Mouse (Mus musculus): ENCODE results near the gene Slc25a39. TPM values are rescaled to one million over a fixed set of nuclear protein-coding genes. Genes with fewer than 3 reads are reported as not detected.

Slc25a39 gene
- total and polyA plus RNA-seq, 3 experiments, result 108 to 226 (median 199) TPM

DNA sequence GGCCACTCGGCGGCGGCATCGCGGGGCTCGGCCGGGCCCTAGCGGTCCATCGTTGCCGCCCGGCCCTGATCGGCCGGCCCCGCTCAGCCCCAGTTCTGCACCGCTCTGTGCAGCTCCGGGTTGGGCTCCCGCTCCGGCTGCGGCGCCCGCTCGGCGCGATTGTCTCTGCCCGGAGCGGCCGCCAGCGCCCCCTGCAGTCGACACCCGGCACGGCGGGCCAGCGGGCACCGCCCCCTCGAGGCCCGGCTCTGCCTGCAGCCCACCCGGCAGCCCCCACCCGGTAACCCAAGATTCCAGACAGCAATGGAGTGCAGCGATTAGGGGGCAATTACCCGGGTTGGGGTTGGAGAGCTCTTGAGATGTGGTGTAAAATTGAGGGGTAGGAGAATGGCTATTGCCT, 39.8 kb upstream of the Slc25a39 start, which contains the start of gene Fam171a2:
Fam171a2 (minus strand) TSS at position 186 of the 400 bp plus-strand sequence.
- Histone ChIP-seq H3K36me3 (replicated peaks in 1 of 2; ENCODE audit: control insufficient read depth in 1 of 2, insufficient read depth in 1 of 2, low read length in 1 of 2) (no peaks in the 10 kb centered on the region), H3K27ac (ENCODE audit: insufficient read depth, low read depth) (no peak within 1 kb of the TSS), H3K9ac (ENCODE audit: insufficient read depth, low read depth) (no peak within 1 kb of the TSS), H3K4me2 (ENCODE audit: insufficient read depth, low read depth, poor library complexity, severe bottlenecking) (no peak within 1 kb of the TSS), H3K4me3 (replicated peaks in 1 of 3; ENCODE audit: low read depth in 2 of 3, low read length in 2 of 3, poor library complexity in 1 of 3) (no peak within 1 kb of the TSS), H3K9me3 (replicated peaks; ENCODE audit: low read length) (peaks cover 17% of the 10 kb centered on the region), H3K79me2 (replicated peaks; ENCODE audit: control insufficient read depth, extremely low read depth, insufficient read depth, poor library complexity, severe bottlenecking) (no peaks in the 10 kb centered on the region), H3K4me1 (ENCODE audit: control insufficient read depth in 1 of 2, insufficient read depth in 2 of 2) (no peaks in the 10 kb centered on the region), H3K27me3 (replicated peaks) (peaks cover 71% of the 10 kb centered on the region)
- in situ Hi-C loops (cut with MboI; ENCODE audit: low pct_ligation_motif_present, low pct_unique_long_range_greater_than_20kb, low sequenced_read_pairs), result no loop called here
- DNase-seq (ENCODE audit: extremely low read depth), result no peak
- TF ChIP-seq HCFC1 (IDR thresholded peaks at IDR 0.05; ENCODE audit: low read depth, low read length) (no peak), MAFK (IDR thresholded peaks at IDR 0.05; ENCODE audit: insufficient replicate concordance, low read length) (no peak), E2F4 (IDR thresholded peaks at IDR 0.05; ENCODE audit: insufficient replicate concordance, low read depth, low read length) (no peak), CHD1 (IDR thresholded peaks at IDR 0.05; ENCODE audit: low read depth, low read length) (no peak), CHD2 (IDR thresholded peaks at IDR 0.05; ENCODE audit: low read length) (no peak), CTCF (conservative IDR thresholded peaks at IDR 0.05 in 1 of 2, IDR thresholded peaks at IDR 0.05 in 1 of 2; ENCODE audit: low read depth in 2 of 2, low read length in 2 of 2) (peak in 1 of 2 experiments; percentile 12; a peak in 1 of 4 replicates), TCF12 (IDR thresholded peaks at IDR 0.05; ENCODE audit: low read depth, low read length) (no peak)
- dilution Hi-C loops (cut with MboI; ENCODE audit: extremely low pct_ligation_motif_present, extremely low pct_unique_long_range_greater_than_20kb, low sequenced_read_pairs), result no loop called here

DNA sequence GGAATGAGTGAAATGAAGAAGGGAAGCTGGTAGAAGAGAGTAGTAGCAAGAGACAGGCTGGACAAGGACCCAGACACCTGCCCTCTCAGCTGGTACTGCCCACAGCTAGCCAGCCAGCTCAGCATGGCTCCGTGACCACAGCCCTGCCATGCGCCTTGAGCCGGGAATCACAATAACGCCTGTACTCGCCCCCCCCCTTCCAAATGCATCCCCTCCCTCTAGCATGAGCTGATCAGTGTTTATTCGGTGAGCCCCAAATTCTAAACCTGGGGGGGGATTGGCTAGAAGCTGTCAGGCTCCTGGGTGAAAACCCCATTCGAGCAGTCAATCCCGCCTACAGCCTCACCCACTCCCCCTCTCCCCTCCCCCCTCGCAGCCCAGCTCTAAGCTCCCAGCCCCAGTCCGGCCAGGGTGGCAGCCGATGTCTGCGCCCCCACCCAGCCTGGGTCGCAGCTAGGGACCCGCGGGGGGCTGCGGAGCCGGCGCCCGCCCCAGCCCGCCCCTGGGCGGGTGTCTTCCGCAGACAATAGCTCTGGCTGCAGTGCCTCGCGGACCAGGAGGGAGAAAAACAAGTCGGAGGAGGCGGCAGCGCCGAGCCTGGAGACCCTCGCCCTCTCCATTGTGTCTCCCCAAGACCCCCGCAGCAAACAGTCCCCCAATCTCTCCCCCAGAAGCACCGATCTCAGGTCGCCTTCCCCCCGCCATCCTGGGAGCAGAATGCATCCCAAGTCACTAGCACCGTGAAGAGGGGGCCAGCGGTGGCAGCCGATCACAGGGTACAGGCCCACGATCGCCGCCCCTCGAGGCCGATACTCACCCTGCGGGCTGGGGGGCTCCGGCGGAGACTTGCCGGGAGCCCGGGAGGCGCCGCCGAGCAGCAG, 39.1 kb upstream of the Slc25a39 start:
- H3K79me2 ChIP-seq (replicated peaks; ENCODE audit: control insufficient read depth, extremely low read depth, insufficient read depth, poor library complexity, severe bottlenecking), result no peaks in the 10 kb centered on the region
- TF ChIP-seq SMC3 (IDR thresholded peaks at IDR 0.05; ENCODE audit: low read depth, low read length) (no peak), POLR2A (IDR thresholded peaks at IDR 0.05; ENCODE audit: low read depth, low read length) (no peak), UBTF (IDR thresholded peaks at IDR 0.05; ENCODE audit: low read depth, low read length) (no peak), CHD1 (IDR thresholded peaks at IDR 0.05; ENCODE audit: low read depth, low read length) (no peak), MAX (IDR thresholded peaks at IDR 0.05; ENCODE audit: low read length) (no peak), NRF1 (IDR thresholded peaks at IDR 0.05; ENCODE audit: low read depth, low read length) (no peak), JUND (conservative IDR thresholded peaks at IDR 0.05; ENCODE audit: low read depth, low read length) (no peak), MYC (IDR thresholded peaks at IDR 0.05; ENCODE audit: low read depth, low read length) (no peak), ZNF384 (IDR thresholded peaks at IDR 0.05; ENCODE audit: low read depth, low read length) (no peak), USF1 (IDR thresholded peaks at IDR 0.05; ENCODE audit: low read depth, low read length) (no peak), MXI1 (IDR thresholded peaks at IDR 0.05; ENCODE audit: low read depth, low read length) (no peak), SIN3A (IDR thresholded peaks at IDR 0.05; ENCODE audit: low read length) (no peak), ZC3H11A (IDR thresholded peaks at IDR 0.05; ENCODE audit: low read depth, low read length) (no peak), ELF1 (IDR thresholded peaks at IDR 0.05; ENCODE audit: low read depth, low read length) (no peak), CTCF (conservative IDR thresholded peaks at IDR 0.05 in 1 of 2, IDR thresholded peaks at IDR 0.05 in 1 of 2; ENCODE audit: low read depth in 2 of 2, low read length in 2 of 2) (no peak), POLR2AphosphoS2 (IDR thresholded peaks at IDR 0.05; ENCODE audit: low read depth, low read length) (no peak), EP300 (IDR thresholded peaks at IDR 0.05; ENCODE audit: low read length) (no peak)

More for the DNA sequence above, 39.1 kb upstream of the Slc25a39 start:
- H3K4me2 ChIP-seq (ENCODE audit: insufficient read depth, low read depth, poor library complexity, severe bottlenecking), result no peak overlapping the region
- in situ Hi-C loops (cut with MboI; ENCODE audit: low pct_ligation_motif_present, low pct_unique_long_range_greater_than_20kb, low sequenced_read_pairs) (no loop called here), dilution Hi-C loops (cut with MboI; ENCODE audit: extremely low pct_ligation_motif_present, extremely low pct_unique_long_range_greater_than_20kb, low sequenced_read_pairs) (no loop called here)
- no peak overlapping the region for H3K27ac ChIP-seq (ENCODE audit: insufficient read depth, low read depth)
- H3K36me3 ChIP-seq (replicated peaks in 1 of 2; ENCODE audit: control insufficient read depth in 1 of 2, insufficient read depth in 1 of 2, low read length in 1 of 2), result no peaks in the 10 kb centered on the region
- peaks cover 69% of the 10 kb centered on the region for H3K27me3 ChIP-seq (replicated peaks)
- H3K9me3 ChIP-seq (replicated peaks; ENCODE audit: low read length), result peaks cover 17% of the 10 kb centered on the region
- no peak overlapping the region for H3K9ac ChIP-seq (ENCODE audit: insufficient read depth, low read depth)
- H3K4me1 ChIP-seq (ENCODE audit: control insufficient read depth in 1 of 2, insufficient read depth in 2 of 2), result no peaks in the 10 kb centered on the region
- no peak overlapping the region for H3K4me3 ChIP-seq (replicated peaks in 1 of 3; ENCODE audit: low read depth in 2 of 3, low read length in 2 of 3, poor library complexity in 1 of 3)
- DNase-seq (ENCODE audit: extremely low read depth), result no peak

Measured in CH12.LX (cell line).